Mouse (Mus musculus) megakaryocyte, embryonic 14.5 days (primary cell): ENCODE measurements at regions not wholly inside any gene's neighbourhood (a gene's known extent, or its start where the extent isn't known, plus 50 kb on each side); places are given as distances from the start of the nearest gene placed in this dataset.

Experiments used
- FLI1 ChIP-seq: IDR thresholded peaks from 2 replicates; pipeline ENCODE4 v1.6.1; 2012; ENCODE audit warnings: low read length, inconsistent platforms, mixed read lengths
- GATA1 ChIP-seq: IDR thresholded peaks from 3 replicates; pipeline ENCODE4 v1.6.1; 2012; ENCODE audit warnings: mixed read lengths, low read length, inconsistent platforms, borderline replicate concordance

GRCm38 (mm10) chr13:101316336-101316735, 451.7 kb downstream of the Pik3r1 start:
- no peak for TF ChIP-seq GATA1
- TF ChIP-seq FLI1, result no peak
